Mouse (Mus musculus) spleen, postnatal 4 days (tissue): ENCODE measurements around the gene Oxsm.

Experiments used
- DNase-seq, 2 experiments: peaks; one replicate each; pipeline ENCODE4 v3.0.0; 2022; ENCODE audit warnings: low spot score in 2 of 2

Oxsm gene

DNA sequence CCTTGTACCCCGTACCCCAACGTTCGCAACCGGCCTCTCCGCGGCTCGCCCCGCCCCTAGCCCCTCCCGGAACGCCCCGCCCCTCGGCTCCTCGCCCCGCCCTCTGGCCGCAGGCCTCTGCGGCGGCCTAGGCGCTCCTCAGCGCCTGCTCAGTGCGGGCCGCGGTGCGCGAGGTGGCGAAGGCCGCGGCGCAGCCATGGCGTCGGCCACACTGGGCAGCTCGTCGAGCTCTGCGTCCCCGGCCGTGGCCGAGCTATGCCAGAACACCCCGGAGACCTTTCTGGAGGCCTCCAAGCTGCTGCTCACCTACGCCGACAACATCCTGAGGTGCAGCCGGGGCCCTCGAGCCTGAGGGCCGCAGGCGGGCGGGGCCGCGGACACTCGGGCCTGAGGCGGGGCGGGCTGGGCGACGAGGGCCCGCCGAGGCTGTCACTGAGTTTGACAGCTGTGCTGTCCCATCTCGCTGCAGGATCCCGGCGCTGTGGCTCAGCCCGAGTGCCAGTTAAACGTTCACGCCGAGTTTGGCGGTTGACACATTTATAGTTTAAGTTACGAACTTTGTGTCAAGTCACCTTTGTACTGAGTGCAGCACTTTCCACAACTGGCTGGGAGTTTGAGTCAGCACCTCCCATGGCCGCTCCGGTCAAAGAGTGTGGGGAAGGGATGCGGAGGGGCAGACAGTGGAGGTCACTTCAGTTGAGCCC, at the start of gene Oxsm, which contains the start of gene Ngly1:
Gene Oxsm (minus strand): TSS at position 638 of the 704 bp plus-strand sequence.
Gene Ngly1 (plus strand): TSS at position 110 of the 704 bp plus-strand sequence.
- DNase-seq: peak; percentile 90 to 97

DNA sequence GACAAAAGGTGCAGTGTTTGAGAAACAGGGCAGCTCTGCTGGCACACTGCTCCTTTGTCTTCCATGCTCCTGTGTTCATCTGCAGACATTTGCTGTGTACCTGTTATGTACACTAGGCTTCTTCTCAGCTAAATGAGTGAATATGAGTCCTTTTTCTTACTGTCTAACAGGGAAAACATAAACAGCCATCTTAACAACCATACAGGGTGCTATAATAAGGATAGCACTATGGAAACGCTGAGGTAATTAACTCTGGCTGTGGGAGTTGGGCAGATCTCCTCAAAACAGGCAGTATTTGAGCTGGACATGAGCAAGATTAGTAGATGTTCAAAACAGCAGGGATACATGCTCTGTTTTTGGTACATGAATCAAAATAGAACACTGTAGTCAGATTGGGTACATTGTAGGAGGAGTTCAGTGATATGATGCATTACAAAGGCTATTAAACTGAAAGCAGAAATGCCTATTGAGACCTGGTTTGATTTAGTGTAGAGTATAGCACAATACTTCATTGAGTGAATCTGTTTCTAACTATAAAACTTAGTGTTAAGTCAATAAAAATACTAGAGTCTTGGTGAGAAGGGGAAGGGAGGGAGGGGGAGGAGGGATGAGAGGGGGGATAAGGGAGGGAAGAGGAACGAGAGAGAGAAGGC, 47.3 kb upstream of the Oxsm start:
- no peak for DNase-seq

DNA sequence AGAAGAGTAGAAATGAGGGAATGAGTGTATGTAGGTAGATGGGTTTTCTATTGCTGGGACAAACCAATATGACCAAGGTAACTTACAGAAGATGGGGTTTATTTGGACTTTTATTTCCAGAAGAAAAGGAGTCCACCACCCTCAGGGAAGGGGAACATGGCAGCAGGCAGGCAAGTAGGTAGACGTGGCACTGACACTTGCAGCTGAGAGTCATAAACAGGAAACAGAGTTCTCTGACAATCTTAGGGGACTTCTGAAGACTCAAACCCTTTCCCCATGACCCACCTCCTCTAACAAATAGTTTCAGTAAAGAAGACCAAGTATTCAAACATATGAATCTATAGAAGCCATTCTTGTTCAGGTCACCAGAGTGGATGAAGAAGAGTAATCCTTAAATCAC, 44.3 kb upstream of the Oxsm start:
- no peak for DNase-seq

DNA sequence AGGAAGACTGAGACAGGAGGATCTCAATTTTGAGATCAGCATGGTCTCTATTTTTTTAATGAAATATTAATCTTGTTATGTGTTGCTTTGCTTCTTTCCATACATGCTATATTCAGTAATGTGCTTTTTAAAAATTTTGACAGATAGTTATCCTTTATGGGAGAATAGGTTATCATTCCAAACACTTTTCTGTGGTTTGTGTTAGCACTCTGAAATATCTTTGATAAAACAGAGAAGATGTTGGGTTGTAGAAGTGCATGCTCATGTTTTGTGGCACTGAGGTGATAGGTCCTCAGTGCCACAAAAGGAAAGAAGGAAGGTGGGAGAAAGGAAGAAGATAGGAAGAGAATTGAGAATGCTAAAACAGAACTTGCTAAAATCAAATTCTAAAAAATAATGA, 43.4 kb upstream of the Oxsm start:
- no peak for DNase-seq

DNA sequence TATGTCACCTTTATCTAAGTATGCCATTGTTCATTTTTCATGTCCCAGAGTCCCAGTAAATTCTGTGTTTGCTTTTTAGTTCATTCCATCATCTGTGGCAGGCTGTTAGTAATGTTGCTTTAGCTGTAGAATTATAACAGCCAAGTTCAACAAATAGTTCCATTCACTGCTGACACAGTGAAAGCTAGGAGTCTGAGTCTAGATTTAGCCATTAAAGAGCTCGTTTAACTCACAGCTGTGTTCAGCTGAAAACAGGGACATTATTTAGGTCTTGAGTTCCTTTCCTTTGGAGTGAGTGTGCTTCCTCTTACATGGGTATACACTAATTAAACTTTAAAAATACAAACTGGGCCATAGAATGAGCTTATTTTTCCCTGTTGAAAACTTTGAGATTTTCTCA, 42.8 kb upstream of the Oxsm start:
- no peak for DNase-seq

DNA sequence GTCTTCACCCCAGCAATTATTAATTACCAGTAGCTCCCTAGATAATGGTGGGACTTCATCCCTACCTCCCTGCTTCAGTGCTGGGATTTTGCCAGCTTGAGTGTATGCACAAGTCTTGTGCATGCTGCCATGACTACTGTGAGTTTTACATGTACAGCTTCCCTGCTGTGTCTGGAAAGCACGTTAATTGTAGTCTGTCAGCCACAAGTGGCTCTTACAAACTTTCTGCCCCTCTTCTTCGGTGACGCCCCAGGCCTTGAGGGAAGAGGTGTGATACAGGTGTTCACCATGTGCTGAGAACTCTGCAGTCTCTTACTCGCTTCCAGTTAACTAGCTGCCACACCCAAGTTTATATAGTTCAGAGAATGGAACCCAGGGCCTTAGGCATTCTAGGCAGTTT, 34.4 kb upstream of the Oxsm start:
- no peak for DNase-seq

DNA sequence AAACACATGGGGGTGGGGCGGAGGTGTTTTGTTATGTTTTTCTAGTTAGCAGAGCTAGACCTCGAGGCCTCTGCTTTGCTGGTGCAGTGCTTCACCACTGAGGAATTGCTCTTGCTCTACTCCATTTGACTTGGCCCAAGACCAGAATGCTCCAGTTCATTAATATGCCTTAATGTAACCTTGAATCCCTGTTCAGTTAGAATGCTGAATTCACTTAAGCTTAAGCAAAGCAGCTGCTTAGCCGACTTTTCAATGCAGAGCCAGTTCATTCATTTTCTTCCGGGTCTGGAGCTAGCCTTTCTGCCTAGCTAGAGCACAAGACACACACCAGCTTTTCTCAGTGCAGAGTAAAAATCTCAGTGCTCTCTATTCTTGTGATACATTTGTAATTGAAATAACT, 29.6 kb upstream of the Oxsm start:
- DNase-seq: no peak

DNA sequence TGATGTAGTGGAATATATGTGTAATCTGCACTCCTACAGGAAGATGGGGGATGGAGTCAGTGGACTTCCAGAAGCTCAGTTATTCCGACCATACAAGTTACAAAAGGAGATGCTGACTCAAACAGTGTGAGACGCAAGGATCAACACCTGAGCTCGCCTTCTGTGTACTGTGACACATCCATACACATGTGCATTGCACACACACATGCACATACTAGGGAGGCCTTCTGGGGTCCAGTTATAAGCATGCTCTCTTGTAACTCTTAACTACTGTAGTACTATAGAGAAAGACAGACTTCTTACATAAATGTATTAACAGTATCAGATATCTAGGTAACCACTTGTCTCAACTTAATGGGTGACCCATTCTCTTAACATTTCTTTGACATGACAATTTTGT, 24.1 kb upstream of the Oxsm start:
- DNase-seq: no peak

DNA sequence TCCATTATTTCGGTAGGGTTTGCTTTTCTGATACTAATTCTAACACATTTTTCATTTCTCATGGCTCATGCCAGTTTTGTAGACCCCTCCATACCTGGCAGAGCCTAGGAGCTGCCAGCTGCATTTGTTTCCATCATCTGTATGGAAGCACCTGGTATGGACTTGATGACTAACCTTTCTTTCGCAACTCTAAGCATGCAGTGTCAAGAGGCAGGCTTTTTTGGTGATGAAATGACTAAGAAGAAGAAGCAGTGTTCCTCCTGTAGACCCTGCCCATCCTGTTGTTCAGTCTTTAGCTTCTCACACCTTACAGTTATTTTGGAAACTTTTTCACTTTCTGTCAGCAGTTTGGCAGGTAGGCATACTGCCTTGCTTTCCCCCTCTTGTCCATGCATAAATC, 20.2 kb upstream of the Oxsm start:
- no peak for DNase-seq

DNA sequence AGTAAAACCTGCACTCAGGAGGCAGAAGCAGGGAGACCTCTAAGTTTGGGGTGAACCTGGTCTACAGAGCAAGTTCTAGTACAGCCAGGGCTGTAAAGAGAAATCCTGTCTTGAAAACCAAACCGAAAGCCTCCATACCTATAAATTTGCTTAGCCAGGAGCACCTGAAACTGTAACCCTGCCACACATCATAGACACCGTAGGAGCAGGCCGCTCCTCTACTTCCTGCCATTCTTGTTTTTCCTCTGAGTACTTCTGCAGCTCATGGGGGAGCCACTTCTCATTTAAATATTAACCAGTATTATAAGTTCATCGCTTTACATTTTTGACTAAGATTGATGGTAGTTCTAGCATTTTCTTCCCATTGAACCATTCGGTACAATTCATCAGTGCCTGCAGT, 17.4 kb upstream of the Oxsm start:
- DNase-seq: no peak

DNA sequence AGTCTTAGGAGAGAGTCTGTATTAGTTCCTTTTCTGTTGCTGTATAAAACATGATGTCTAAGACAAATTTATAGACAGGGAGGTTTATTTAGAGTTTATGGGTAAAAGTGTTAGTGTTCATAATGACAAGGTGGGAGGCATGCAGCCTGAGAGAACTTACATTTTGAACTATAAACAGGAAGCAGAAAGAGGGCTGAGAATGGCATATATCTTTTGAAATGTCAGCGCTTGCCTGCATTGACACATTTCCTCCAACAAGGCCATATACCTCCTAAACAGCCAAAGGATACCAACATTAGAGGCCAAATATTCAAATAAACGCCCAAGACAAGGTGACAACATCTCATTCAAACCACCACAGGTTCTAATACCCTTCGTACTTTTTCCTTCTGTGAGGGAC, 12.3 kb upstream of the Oxsm start:
- no peak for DNase-seq

DNA sequence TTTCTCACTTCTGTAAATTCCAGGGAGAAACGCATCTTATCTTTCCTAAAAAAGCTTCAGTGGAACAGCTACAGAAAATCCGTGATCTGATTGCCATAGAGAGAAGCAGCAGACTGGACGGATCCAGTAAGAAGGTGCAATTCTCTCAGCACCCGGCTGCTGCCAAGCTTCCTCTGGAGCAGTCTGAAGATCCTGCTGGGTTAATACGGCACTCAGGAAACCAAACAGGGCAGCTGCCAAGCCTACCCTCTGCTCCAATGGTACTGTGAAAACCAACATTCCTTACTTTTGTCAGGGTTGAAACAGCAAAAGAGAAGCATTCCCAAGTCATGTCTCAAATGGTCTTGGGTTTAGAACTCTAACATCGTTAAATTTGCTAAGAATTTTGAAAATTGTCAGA, 10.9 kb upstream of the Oxsm start:
- no peak for DNase-seq

DNA sequence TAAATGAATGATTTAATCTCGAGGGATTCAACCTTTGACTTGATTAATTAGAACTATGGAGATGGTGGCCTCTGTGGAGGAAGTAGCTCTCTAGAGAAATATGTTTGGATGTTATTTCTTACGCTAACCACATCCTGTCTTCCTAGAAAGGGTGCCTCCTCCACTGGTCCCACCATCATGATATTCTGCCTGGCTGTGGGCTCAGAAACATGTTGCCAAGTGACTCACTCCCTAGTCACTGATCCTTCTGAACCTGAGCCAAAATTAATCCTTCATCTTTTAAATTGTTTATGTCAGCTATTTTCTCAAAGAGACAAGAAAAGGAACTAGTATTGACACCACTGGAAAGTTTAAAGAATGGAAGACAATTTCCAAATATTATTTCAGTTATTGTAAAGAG, 6.6 kb upstream of the Oxsm start:
- no peak for DNase-seq

DNA sequence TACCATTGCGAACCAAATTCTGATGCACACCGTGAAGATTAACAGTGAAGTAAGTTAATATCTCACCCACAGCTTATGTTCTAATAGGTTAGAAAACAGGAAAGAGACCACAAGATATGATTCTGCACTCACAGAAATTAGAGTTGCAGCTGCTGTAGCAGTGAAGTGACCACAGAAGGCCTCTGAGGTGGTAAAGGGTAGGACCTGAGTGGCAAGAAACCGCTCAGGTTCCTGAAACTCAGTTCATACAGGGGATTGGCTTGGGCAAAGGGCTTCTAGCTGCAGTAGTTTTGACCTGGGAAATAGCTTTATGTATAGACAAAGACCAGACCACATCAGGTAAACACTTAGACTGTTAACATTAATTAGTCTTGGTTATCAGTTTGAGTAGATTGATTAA, 6.1 kb upstream of the Oxsm start:
- no peak for DNase-seq

DNA sequence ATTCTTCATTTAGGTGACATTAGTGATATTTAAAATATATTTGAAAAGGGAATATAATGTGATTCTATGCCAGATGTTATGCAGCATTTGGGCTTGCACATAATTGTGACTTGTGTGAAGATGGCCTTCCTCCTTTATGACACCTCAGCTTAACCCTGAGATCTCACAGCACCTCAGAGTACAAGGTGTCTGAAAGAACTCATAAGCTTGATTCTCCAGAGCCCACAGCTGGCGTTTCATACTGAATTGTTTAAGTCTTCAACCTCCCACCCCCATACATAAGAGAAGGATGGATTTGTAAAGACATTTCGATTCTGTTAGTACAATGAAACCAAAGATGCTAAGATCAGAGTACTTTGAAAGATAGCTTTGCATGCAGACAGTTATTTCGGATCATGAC, 491 bp upstream of the Oxsm start:
- no peak for DNase-seq

DNA sequence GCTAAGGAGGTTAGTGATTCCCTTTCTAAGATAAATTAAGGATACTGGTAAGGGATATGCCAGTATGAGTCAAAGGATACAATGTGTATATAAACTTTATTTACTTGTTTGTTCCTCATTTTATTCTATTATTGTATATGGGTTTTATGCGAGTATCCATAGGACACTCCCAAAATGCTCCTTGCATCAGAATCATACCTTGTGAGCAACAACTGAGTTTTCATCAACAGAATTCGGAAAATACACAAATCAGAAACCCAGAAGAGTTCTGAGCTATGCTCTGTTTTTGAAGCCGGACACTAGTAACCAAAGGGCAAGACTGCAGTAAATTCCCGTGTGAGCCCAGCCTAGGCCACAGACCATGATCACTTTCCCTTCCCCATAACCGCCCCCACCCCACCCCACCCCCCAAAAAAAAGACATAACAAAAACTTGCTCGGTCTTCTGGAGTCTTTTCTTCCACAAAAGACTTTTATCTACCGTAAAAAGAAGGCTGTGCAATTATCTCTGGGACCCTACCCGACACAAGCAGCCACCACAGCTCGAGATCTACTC, 928 bp downstream of the Oxsm start:
- DNase-seq: no peak

DNA sequence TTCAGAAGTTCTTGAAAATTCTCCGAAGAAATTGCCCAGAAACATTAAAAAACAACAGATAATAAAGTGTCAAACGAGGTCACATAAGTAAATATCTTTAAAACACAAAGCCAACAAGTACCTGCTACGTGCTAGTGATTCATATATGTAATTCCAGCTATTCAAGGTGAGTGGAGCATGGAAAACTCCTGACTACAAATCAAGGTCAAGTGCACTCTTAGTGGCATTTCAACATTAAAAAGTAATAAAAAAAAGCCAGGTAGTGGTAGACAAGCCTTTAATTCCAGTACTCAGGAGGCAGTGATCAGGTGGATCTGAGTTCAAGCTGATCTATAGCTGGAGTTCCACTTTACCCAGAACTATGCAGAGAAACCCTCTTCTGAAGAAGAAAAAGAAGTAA, 1.5 kb downstream of the Oxsm start:
- DNase-seq: no peak

DNA sequence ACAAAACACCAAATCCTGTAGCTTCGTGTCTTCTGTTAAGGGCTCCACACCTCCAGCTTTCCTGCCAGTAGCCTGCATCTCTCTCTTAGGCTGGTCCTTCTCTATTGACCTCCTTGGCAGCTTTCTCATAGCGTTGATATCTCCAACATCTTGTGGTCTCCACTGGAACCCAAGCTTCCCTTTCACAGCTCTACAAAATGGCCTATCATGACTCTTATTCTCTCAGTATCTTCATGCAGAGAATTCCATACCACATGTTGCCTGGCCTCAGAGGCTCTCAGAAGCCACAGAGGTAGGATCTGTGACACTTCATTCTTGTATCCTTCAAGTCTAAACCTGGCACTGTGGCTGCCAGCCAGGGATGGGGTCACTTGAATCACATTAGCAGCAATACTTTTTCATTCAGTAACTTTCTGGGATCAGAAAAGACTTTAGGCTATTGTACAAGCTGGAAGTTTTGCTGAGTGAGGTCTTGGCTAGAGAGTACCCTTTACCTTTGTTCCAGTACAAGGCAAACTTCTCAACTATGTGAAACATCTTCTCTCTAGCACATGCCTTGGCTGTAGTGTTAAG, 3.2 kb downstream of the Oxsm start:
- DNase-seq: no peak

DNA sequence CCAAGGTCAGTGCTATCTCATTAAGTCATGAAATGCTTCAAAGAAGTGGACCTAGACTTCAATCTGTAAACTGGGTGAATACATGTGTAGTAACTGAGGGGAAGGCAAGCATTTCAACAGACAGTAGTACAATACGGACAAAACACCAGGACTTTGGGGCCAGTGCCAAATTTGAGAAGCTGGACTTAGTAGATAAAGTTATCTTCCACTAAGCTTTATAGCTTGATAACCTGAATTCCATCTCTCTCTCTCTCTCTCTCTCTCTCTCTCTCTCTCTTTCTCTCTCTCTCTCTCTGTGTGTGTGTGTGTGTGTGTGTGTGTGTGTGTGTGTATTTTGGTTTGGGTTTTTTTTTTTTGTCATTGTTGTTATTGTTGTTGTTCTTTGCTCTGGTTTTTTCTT, 4.5 kb downstream of the Oxsm start:
- DNase-seq: peak in 1 of 2 experiments; percentile 34

DNA sequence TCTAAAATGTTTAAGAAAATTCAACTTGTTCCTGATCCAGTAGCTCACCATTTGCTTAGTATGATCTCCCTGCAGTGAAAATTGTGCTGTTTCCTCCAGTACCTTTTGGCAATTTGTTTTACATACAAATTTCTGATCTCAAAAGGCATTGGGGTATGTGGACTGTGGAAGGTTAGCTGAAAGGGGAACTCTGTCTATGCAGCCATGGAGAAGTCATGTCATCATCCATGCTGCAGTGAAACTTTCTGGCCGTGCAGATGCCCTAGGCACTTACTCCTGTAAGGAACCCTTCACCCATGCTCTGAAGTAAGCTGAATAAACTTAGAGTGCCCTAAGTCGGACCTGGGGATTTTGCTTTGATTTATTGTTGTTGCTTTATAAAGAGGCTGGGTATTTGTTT, 5.2 kb downstream of the Oxsm start:
- no peak for DNase-seq

DNA sequence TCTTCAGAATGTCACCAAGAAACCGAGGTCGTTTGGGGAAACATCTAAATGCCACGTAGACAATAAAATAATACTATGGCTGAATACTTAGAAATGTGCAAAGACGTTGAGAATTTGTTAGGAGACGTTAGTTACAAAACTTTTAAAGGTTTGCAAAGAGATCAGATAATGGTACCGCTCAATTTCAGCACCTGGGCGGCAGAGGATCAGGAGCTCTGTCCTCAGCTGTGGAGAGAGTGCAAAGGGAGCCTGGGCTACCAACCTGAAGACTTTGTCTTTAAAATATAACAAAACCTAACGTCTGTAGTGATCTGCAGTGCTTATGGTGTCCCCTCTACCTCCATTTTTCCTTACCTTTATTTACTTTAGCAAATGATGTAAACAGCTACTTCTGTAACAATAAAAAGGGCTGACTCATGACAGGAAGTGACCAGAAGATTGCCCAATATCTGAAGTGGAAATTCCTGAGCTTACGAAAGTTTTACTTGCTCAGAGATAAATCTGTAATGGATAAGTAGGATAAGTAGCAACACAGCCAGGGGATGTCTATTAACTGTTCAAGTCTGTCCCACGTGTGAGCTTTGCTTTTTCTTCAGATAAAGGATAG, 5.9 kb downstream of the Oxsm start:
- DNase-seq: peak; percentile 26 to 65

DNA sequence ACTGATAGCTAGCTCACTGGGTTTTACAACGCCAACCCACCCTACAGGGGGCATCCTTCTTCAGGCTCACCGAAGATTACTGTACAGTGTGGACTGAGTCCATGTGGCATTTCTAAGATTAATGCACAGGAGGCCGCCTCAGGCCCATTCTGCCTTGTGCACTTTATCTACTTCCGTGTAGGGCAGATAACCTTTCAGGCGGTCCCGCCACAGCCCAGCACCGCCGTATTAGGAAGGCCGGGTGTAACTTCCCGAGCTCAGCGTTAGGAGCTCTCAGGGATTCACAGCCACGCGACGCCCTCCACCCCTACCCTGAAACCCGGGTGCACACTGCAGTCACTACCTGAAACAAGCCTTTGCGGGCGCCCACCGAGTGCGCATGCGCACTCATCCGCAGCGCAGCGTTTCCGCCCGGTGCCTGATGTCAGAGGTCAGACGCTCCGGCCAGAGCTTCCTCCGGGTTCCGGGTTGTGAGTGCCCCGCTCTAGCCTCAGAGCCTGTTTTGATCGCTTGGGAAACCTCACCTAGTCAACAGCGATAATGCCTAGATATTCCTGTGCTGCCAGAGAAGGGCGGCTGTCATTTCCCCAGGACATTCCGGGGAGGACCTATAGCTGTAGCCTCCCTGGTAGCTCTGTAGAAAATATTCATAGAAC, 6.5 kb downstream of the Oxsm start:
- DNase-seq: peak; percentile 88 to 94
